Mouse (Mus musculus) inflammation-experienced regulatory T-cells (primary cell): ENCODE results near the gene Eda2r. TPM values are rescaled to one million over a fixed set of nuclear protein-coding genes. Genes with fewer than 3 reads are reported as not detected.

Experiments
- polyA plus RNA-seq, 2 experiments: library from polyadenylated mRNA; unstranded; fragments of 100-300 nt; shearing (Covaris generic); gene quantifications; one replicate each; pipeline ENCODE4 v1.2.1; 2017

The Eda2r gene
- polyA plus RNA-seq, result 1 to 10 TPM in 1 of 2 experiments, not detected in 1; 1.2 TPM

DNA sequence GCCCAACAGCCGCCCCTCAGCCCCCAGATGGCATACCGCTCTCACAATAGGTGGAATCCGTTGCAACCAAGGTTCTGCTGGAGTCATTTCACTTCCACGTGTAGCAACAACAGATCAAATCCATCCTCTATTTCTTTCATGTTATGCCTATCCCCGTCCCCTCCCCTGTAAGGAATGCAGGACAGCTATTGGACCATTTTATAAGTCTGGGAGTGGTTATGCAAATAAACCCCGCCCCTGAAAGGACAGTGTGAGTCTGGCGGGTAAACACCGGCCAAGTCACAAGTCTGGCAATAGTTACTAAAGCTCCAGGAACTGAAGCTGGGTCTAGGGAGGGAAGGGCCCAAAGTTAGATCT, at the start of gene Eda2r:
Gene Eda2r, minus strand, starts transcription at position 152 of the 357 bp plus-strand sequence.

